Mouse (Mus musculus) erythroblast, adult 5-6 weeks (primary cell): ENCODE results near the gene Chfr. TPM values are rescaled to one million over a fixed set of nuclear protein-coding genes. Genes with fewer than 3 reads are reported as not detected.

Source experiments
- ATAC-seq: replicated peaks from 2 replicates; pipeline ENCODE4 v1.8.0; 2016; ENCODE audit warnings: moderate number of reproducible peaks, mild to moderate bottlenecking, moderate TSS enrichment, inconsistent platforms; ENCODE audit not compliant: poor library complexity, low FRiP score, severe bottlenecking
- total RNA-seq, 2 experiments: library from RNA; stranded (forward) in 1 of 2; stranded (reverse) in 1 of 2; fragments of 150-400 nt in 1 of 2; fragments of 200-764, 138-1000 nt in 1 of 2; gene quantifications; 2 replicates each; pipeline versions ENCODE4 v1.2.3 to v1.2.4; 2015 to 2017; ENCODE audit warnings: low replicate concordance in 2 of 2

Gene Chfr
- 53.5 and 67.8 TPM in 2 replicates for total RNA-seq (2015; ENCODE audit: low replicate concordance)
- 69.3 and 97.0 TPM in 2 replicates for total RNA-seq (2017; ENCODE audit: low replicate concordance)

DNA sequence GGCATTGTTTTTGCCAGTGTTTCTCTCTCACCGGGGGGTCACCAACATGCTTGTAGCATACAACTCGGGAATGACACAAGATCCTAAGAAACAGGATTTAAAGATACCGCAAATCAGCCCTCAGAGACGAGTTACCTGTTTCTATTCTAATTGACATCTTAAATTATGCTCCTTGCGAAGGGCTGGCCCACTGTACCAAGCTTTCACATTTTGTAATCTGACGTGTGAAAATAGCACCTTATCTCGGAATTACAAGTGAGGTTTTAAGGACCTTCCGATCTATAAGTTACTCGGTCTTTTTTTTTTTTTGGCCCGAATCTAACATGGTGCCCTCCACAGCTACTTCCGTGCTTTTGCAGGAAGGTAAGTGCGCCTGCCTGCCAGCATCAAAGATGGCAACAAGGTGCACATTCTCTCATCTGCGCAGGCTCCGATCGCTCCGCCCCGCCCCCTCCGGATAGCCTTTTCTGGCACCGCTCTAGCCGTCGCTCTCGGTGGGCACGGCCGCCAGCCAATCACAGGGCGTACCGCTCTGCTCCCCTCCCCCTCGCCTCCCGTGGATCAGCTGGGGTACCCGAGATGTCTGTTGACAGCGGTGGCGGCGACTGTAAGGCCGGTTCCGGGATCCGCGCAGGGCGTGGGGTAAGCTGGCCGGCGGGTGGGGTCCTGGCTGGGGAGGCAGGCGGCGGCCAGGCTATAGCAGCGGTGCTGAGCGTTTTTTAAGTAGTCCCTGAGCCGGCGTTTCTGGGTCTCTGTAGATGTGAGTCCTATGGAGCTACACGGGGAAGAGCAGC lies at the start of gene Chfr:
Chfr (plus strand) TSS at position 550 of the 794 bp plus-strand sequence.
- ATAC-seq = peak; percentile 99

DNA sequence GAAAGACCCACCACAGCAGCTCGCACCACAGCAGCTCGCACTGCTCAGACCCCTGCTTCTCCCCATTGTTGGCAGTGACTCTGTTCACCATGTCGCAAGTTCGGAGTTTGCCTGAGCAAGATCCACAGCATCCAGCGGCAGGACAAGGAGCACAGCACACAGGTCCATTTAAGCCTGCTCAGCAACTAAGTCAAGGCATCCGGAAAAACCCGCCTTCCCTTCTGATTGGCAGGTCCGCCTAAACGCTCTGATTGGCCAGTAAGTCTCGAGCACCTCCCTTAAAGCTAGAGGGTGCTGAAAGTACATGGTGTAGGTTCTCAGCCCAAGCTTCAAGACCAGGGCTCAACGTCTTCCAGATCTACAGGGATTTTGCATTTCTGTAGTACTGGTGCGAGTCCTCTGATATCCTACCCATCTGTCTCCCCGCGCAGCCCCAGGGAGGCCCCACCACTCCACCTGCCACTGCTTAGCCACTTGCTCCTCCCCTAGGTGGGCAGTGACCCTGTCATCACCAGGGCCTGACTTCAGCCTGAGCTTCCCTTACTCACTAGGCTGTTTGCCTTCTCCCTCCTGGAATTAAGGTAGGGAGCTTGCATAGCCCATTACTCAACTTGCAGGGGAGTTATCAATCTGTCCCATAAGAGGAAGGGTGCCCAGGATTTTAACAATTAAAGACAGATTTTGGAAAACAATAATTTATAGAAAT lies 49.3 kb upstream of the Chfr start:
- ATAC-seq = no peak

DNA sequence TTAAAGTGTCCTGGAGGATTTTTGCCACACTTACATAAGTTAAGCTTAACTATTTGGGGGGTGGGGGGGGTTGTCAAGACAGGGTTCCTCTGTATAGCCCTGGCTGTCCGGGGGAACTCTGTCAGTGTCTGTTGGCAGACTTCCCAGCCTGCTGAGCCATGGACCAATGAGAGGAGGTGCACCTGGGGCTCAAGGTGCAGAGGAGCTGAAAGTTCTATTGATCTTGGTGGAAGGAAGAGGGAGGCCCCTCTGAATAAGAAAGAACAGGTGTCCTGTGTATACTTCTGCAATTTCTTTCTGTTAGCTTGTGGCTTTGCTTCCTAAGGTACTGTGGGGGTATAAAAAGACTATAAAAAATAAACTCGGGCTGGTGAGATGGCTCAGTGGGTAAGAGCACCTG lies 44.1 kb upstream of the Chfr start:
- no peak for ATAC-seq

DNA sequence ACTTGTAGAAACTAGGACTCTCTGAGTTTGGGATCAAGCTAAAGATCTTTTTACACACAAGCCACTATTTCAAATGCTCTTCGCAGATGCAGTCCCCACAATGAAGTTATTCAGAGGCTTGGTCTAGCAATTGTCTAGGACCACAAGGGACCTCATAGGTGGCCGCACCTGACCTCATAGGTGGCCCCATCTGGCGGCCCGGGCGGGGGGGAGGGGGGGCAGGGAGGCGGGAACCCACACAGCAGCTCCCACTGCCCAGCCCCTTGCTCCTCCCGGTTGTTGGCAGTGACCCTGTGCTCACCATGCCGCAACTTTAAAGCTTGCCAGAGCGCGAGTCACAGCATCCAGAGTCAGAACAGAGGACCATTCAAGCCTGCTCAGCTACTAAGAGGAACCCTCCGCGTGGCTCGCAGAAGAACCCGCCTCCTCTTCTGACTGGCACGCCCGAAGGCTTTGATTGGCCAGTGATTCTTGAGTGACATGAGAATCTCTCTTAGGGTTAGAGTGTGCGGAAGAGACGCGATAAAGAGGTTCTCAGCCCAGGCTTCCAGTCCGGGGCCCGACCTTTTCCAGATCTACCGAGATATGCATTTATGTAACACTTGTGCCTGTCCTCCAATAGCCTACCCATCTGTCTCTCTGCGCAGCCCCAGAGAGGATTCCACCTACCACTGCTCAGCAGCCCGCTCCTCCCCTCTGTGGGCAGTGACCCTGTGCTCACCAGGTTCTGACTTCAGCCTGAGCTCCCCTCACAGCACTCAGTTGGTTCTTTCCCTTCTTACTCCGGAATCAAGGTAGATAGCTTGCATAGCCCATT lies 41.4 kb upstream of the Chfr start, which contains the start of gene Gm35315:
Gm35315 (minus strand) TSS at position 391 of the 817 bp plus-strand sequence.
- peak; percentile 100 for ATAC-seq

DNA sequence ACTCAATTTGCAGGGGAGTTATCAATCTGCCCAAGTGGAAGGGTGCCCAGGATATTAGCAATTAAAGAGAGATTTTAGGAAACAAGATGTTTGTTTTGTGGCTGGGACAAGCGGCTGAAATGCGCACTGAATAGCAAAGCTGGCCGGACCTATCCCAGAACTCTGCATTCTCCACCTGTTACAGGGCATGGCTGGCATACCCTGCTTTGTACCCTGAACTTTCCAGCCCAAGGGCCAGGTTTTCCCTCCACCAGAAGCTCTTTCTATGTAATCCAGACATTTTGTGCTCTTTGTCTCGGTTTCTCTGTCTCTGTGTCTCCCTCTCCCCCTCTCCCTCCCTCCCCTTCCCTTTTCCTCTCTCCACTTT lies 40.8 kb upstream of the Chfr start:
- 0 out of 2 replicates have a peak, but pooled peaks have one; percentile 13 for ATAC-seq

DNA sequence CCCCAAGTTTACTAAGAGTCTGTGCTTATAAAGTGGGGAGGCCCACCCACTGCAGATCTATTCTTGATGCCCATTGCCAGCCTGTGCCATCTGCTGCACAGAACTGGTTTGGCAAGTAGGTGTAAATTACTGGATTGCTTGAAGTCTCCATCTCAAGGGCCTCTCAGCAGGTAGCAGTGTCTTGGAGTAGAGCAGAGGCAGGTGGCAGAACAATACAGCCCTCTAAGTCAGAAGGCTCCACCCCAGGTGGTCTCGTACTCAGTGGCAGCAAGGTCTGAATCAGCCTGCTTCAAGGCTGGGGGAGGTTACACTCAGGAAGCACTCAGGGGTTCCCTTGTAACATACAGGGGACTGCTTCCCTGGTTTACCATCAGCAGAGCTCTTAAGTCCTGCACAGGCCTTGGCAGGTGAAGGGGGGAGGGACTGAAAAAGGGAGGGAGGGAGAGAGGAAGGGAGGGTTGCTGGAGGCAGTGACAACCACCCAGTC lies 36.6 kb upstream of the Chfr start:
- ATAC-seq = no peak

DNA sequence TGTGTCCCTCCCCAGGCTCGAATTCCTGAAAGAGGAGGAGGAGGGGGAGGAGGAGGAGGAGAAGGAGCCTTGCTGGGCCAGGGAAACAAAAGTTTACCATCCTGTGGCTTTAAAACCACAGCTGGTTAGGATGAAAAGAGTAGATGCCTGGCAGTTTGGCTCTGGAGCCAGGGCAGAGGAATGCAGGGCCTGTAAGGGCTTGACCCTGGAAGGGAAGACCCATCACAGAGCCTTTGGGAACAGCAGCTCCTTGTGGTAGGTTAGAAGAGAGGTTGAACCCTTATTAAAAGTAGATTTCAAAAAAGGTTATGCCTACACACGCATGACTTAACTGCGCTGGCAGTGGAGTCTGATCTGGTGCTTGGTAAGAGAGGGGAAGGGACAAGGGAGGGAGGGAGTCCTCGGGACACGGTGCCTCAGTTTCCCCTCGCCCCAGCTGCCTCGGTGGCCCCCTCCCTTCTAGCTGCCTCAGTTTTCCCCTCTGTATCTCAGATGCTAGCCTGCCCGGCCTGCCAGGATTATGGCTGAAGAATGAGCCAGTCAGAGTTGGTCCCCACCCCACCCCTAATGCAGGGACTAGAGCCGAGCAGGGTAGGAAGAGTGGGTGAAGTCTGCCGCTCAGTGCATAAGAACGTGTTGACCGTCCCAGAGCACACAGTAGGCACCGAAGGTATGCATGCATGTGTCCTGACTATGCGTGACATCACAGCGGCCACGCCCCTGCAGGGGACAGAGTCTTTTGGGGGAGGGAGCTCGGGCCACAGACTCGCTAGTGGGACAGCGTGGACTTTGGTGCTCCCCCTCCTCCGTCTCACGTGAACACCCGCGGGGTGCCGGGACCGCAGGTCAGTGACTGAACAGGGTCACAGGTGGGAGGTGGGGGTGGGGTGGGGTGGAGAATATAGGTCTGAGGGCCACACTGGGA lies 35.7 kb upstream of the Chfr start, which contains the start of gene Plcxd1:
Plcxd1 (plus strand) TSS at position 314 of the 925 bp plus-strand sequence.
- no peak for ATAC-seq

DNA sequence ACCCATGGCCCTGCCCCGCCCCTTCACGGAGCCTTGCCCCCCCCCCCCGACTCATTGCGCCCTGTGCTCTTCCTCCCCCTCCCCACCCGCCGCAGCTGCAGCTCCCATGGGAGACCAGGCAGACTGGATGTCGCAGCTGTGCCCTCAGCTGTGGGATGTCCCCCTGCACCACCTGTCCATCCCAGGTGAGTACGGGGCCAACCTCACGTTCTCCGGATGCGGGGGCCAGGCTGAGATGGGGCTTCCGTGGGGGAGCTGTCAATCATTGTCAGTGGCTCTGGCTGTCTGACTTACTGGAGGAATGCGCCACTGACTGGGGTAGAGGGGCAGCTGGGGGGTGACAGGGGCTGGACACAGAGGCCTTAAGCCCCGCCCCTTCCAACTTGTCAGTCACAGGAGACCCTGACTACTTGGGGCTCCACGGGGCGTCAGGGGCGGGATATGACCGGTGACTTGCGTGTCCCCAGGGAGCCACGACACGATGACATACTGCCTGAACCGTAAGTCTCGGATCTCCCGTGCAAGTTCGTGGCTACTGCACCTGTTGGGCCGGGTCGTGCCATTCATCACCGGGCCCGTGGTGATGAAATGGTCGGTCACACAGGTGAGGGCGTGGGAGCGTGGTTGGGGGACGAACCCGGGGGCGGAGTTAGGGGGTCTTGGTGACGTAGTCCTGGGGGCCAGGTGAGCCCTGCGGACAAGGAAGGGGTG lies 34.6 kb upstream of the Chfr start:
- no peak for ATAC-seq

DNA sequence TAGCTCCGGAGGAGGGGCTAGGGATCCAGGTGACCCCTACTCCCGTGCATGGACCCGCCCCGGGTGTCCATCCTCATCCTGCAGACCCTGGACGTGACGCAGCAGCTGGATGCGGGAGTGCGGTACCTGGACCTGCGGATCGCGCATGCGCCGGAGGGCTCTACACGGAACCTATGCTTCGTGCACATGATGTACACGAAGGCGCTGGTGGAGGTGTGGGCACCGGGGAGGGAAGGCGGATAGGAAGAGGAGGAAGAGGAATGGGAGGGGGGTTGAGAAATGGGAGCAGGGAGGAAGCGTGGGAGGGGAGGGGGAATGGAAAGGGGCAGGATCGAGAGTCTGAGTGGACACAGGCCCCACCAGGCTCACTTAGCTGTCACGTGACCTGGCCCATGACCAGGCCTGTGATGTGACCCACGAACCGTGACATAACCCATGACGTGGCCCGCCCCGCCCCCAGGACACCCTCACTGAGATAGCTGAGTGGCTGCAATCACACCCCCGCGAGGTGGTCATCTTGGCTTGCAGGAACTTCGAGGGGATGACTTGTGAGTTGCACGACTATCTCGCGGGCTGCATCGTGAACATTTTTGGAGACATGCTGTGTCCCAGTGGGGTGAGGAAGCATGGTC lies 33.8 kb upstream of the Chfr start:
- no peak for ATAC-seq

DNA sequence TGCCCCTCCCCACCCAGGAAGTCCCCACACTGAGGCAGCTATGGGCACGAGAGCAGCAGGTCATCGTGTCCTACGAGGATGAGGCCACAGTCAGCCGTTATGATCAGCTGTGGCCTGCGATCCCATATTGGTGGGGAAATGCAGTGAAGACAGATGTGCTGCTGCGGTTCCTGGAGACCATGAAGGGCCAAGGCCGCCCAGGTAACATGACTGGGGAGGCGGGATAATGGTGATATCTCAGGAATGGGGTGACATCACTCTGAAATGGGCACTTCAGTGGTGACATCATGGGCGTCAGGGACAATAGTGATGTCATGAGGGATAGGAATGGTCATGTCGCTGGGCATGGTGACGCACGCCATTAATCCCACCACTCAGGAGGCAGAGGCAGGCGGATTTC lies 33.2 kb upstream of the Chfr start:
- no peak for ATAC-seq

DNA sequence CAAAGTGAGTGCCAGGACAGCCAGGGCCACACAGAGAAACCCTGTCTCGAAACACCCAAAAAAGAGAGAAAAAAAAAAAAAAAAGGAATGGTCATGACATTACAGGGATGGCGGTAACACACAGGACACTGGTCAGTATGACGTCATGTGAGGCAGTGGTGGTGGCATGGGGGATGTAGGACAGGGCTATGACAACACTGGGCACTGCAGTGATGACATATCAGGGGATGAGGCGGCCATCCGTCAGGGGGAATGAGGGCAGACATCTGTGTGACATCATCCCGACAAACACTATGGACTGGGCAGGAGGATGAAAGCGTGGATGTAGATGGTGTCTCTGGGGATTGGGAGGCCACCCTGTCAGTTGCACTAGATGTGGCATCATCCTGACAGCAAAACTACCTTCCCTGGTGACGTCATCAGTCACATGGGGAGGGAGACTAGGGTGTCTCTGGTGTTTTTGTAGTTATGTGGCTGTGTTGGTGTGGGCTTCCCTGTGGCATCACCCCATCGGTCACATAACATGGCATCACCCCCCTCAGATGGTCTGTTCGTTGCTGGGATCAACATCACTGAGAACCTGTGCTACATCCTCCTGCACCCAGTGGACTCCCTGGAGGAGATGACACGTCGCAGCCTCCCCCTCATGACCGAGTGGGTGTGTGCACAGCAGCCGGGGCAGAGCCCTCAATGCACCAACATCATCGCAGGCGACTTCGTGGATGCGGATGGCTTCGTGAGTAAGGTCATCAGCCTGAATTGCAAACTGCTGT lies 32.6 kb upstream of the Chfr start:
- ATAC-seq = no peak

DNA sequence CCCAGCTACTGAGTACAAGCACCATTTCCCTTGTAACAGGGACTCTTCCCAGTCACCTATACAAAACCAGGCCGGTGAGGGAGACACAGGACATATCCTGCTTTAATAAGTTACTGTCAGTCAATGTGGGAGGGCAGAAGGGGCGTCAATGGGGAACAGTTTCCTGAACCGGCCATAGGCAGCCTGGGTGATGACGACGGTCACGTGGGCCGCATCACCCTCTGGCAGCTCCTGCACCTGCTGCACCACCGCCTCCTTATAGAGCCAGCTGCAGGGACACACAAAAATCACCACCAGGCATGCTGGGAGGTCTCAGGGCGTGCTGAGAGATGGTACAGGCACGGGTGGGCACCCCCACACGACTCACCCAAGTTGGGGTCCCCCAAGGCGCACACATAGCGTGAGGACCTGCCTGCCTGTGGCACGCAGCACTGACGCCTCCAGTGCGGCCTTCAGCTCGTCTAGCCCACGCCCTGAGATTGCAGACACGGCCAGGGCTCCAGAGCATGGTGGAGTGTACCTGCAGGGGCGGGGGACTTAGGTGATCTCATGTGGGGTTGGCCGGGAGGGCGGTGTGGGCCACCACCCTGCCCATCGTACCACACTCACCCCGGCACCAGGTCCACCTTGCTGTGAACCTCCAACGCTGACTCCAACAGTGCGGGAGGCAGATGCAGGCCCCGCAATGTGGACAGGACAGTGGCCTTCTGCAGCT lies 31.6 kb upstream of the Chfr start:
- no peak for ATAC-seq

DNA sequence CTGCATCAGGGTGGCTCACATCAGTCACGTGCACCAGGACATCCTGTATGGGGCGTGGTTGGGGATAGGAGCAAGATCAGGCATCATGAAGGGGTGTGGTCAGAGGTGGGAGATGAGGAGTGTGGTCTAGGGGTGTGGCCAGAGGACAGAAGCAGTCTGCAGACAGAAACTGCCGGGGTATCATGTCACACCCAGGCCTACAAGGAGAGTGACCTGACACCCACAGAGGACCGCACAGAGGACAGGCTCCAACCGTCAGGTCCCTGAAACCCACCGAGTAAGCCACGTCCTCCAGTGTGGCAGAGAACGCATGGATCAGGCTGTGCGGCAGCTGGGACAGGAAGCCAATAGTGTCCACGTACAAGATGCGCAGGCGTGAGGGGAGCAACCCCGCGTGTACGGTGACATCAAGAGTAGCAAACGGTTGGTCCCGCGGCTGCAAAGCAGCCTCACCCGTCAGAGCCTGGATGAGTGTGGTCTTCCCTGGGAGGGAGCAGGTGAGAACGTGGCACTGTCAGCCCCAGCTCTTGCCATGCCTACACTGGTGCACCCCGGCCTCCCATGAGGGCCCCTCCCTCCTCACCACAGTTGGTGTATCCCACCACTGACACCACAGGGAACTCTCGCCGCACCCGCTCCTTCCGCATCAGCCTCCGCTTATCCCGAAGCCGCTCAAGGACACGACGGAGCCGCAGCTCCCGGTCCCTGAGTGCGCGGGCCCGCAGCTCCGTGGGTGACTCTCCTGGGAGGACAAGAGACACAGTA lies 30.8 kb upstream of the Chfr start:
- no peak for ATAC-seq

DNA sequence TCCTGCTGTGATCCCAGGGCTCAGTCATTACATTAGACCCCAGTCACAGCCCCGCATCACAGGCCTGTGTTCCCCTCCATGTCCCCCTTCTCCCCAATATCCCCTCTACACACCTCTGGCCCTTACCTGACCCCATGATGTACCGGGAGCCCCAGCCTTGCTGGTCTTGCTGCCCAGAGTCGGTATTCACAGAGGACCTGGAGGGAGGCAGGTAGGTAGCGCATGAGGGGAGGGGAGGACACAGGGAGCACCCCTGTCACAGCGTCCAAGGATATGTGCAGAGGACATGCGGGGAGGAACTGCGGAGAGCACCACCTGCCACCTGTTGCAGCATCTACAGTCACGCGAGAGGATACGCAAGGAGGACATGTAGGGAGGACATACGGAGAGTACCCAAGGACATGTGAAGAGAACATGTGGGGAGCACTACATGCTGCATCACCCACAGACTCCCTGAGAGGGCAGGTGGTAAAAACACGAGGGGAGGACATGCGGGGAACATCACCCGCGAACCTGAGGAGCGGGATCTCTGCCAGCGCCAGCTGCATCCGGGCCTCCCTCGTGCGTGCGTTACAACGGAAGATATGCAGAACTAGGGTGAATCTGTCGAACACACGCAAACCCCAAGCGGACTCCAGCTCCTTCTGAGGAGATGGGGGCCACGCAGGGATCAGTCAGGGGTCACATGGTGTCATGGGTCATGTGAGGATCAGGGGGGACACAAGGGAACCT lies 29.3 kb upstream of the Chfr start:
- no peak for ATAC-seq

DNA sequence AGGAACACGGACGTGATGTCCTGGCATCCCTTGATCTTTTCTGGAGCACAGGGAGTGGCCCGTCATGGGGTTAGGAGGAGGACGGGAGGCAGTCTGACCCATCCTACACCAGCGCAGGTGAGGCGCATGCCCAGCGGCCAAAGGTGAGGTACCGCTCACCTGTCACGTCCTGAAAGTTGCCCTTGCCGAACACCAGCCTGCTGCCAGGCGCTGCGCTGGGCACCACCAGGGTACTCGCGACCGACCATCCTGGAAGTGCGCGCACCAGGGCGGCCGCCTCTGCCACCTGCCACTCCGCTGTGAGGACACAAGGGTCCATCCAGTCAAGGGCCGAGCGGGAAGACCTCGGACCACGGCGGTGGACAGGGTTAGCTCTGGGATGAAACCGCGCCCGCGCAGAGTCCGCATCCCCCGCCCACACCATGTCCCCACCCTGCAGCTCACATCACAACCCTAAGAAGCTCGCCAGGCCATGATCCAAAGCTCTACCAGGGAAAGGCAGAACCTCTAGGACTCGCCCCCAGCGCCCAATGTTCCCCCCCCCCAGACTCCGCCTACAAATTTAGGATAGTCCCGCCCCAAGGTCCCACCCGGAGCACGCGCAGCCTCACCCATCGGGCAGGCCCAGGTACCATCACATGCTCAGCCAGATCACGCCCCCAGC lies 28.6 kb upstream of the Chfr start:
- no peak for ATAC-seq
